Mouse (Mus musculus) ovary, postnatal 14 days (tissue): ENCODE data around the gene Nell1.

Source experiments
- DNase-seq: peaks from one replicate; pipeline ENCODE4 v3.0.0; 2022; ENCODE audit warnings: low spot score

Gene Nell1

GRCm38 (mm10) chr7:50870181-50870580 is 895.5 kb downstream of the Nell1 start:
- DNase-seq, result no peak

- no peak for DNase-seq
Observed at GRCm38 (mm10) chr7:50887625-50888024, 913.0 kb downstream of the Nell1 start.

- no peak for DNase-seq
Observed at GRCm38 (mm10) chr7:50899541-50900088, 925.0 kb downstream of the Nell1 start.
